In genomic region chr5:52712704-52713103, GRCm38 (mm10) we compare ENCODE assay signal across 17 mouse cellular contexts. TPM values are rescaled to one million over a fixed set of nuclear protein-coding genes. Genes with fewer than 3 reads are reported as not detected.
DNase-seq lines count a peak whose midpoint lies in the region; ATAC-seq and TF ChIP-seq lines count a peak whose summit lies in the region.
"Had no signal": no experiment of that assay in that cellular context is flagged by ENCODE, and none has a peak within 500 bp of the region (broad histone marks: within the 10 kb centered on the region; RNA-seq: fewer than 3 reads in every experiment).

No protein-coding gene starts in this region.

- TF ChIP-seq EP300 in stomach, postnatal 0 days (optimal IDR thresholded peaks at IDR 0.05) = no peak
- peak; percentile 97 for TF ChIP-seq EP300 in liver, postnatal 0 days (IDR thresholded peaks at IDR 0.05; ENCODE audit: low read depth)

- peak; percentile 71; the same call in 1 of the 2 replicates for ATAC-seq in stomach, embryonic 14.5 days (ENCODE audit: insufficient number of reproducible peaks, insufficient read depth, low FRiP score, low read depth)
- ATAC-seq in stomach, postnatal 0 days (ENCODE audit: low FRiP score, low TSS enrichment) = no peak
- ATAC-seq in liver, postnatal 0 days = peak; percentile 100
- no peak for ATAC-seq in frontal cortex, adult (ENCODE audit: low TSS enrichment)
- ATAC-seq: forebrain, embryonic 13.5 days; midbrain, embryonic 15.5 days had no signal

- H3K9ac ChIP-seq in stomach, embryonic 14.5 days (replicated peaks; ENCODE audit: low read depth, low read length) = no peak overlapping the region
- H3K9ac ChIP-seq in stomach, postnatal 0 days (ENCODE audit: low read length) = no peak overlapping the region
- H3K9ac ChIP-seq in liver, postnatal 0 days (replicated peaks) = no peak overlapping the region
- H3K9ac ChIP-seq: embryonic facial prominence, embryonic 13.5 days; forebrain, embryonic 13.5 days; heart, embryonic 13.5 days; limb, embryonic 13.5 days; midbrain, embryonic 15.5 days had no signal

- no peak for TF ChIP-seq CTCF in stomach, postnatal 0 days (IDR thresholded peaks at IDR 0.05; ENCODE audit: low read depth)
- TF ChIP-seq CTCF in liver, postnatal 0 days (IDR thresholded peaks at IDR 0.05; ENCODE audit: low read depth) = no peak

- no peak overlapping the region for H3K4me3 ChIP-seq in stomach, embryonic 14.5 days (ENCODE audit: low read depth, low read length)
- H3K4me3 ChIP-seq in stomach, postnatal 0 days (ENCODE audit: low read depth, low read length) = no peak overlapping the region
- H3K4me3 ChIP-seq in erythroblast, embryonic 14.5 days (replicated peaks) = peak overlapping the region; percentile 56
- H3K4me3 ChIP-seq in liver, postnatal 0 days (ENCODE audit: low read depth, low read length) = peak overlapping the region; percentile 24; the same call in 1 of the 2 replicates
- H3K4me3 ChIP-seq: embryonic facial prominence, embryonic 13.5 days; forebrain, embryonic 13.5 days; heart, embryonic 13.5 days; left cerebral cortex, adult 2 months; limb, embryonic 13.5 days; midbrain, embryonic 15.5 days had no signal

- no peak overlapping the region for H3K4me2 ChIP-seq in stomach, embryonic 14.5 days (replicated peaks; ENCODE audit: low read depth, low read length)
- H3K4me2 ChIP-seq in stomach, postnatal 0 days (replicated peaks; ENCODE audit: low read depth) = no peak overlapping the region
- H3K4me2 ChIP-seq in liver, postnatal 0 days (ENCODE audit: low read depth, low read length) = peak overlapping the region; percentile 51
- H3K4me2 ChIP-seq: embryonic facial prominence, embryonic 13.5 days; forebrain, embryonic 13.5 days; heart, embryonic 13.5 days; limb, embryonic 13.5 days; midbrain, embryonic 15.5 days had no signal

- no peaks in the 10 kb centered on the region for H3K4me1 ChIP-seq in stomach, embryonic 14.5 days (ENCODE audit: control insufficient read depth, insufficient read depth, low read length)
- no peaks in the 10 kb centered on the region for H3K4me1 ChIP-seq in stomach, postnatal 0 days (replicated peaks; ENCODE audit: control insufficient read depth, insufficient read depth)
- H3K4me1 ChIP-seq in erythroblast, embryonic 14.5 days (ENCODE audit: control insufficient read depth) = peaks cover 26% of the 10 kb centered on the region
- peaks cover 5% of the 10 kb centered on the region; the same call in 1 of the 2 replicates for H3K4me1 ChIP-seq in liver, postnatal 0 days (ENCODE audit: insufficient read depth)
- H3K4me1 ChIP-seq: embryonic facial prominence, embryonic 13.5 days; forebrain, embryonic 13.5 days; heart, embryonic 13.5 days; limb, embryonic 13.5 days; midbrain, embryonic 15.5 days had no signal

- no peak for DNase-seq in stomach, postnatal 0 days (ENCODE audit: low spot score)
- peak; percentile 19 for DNase-seq in liver, postnatal 0 days
- no peak for DNase-seq in cerebellum, adult 8-10 months
- no peak for DNase-seq in ovary, postnatal 14 days (ENCODE audit: low spot score)
- DNase-seq: cerebellum, postnatal 36 days; gastrocnemius, postnatal 14 days; lung, postnatal 10 days; right cerebral cortex, postnatal 4 days had no signal

- H3K9me3 ChIP-seq in stomach, embryonic 14.5 days (ENCODE audit: control insufficient read depth, low read depth, low read length) = no peaks in the 10 kb centered on the region
- no peaks in the 10 kb centered on the region for H3K9me3 ChIP-seq in stomach, postnatal 0 days (ENCODE audit: control insufficient read depth, low read length)
- H3K9me3 ChIP-seq in erythroblast, embryonic 14.5 days (ENCODE audit: control insufficient read depth, low read length) = no peaks in the 10 kb centered on the region
- H3K9me3 ChIP-seq in liver, postnatal 0 days (ENCODE audit: low read length) = no peaks in the 10 kb centered on the region
- H3K9me3 ChIP-seq: embryonic facial prominence, embryonic 13.5 days; forebrain, embryonic 13.5 days; heart, embryonic 13.5 days; limb, embryonic 13.5 days; midbrain, embryonic 15.5 days had no signal

- H3K36me3 ChIP-seq in stomach, embryonic 14.5 days (ENCODE audit: control insufficient read depth, insufficient read depth, low read length) = no peaks in the 10 kb centered on the region
- H3K36me3 ChIP-seq in stomach, postnatal 0 days (ENCODE audit: control insufficient read depth, insufficient read depth, low read length) = no peaks in the 10 kb centered on the region
- no peaks in the 10 kb centered on the region for H3K36me3 ChIP-seq in erythroblast, embryonic 14.5 days (ENCODE audit: control insufficient read depth)
- H3K36me3 ChIP-seq in liver, postnatal 0 days (replicated peaks; ENCODE audit: insufficient read depth, low read length) = no peaks in the 10 kb centered on the region
- H3K36me3 ChIP-seq: embryonic facial prominence, embryonic 13.5 days; heart, embryonic 13.5 days; limb, embryonic 13.5 days; midbrain, embryonic 15.5 days had no signal

- no peak overlapping the region for H3K27ac ChIP-seq in stomach, embryonic 14.5 days (ENCODE audit: low read length)
- H3K27ac ChIP-seq in stomach, postnatal 0 days (replicated peaks) = no peak overlapping the region
- H3K27ac ChIP-seq in liver, postnatal 0 days (ENCODE audit: low read depth) = no peak overlapping the region
- H3K27ac ChIP-seq: embryonic facial prominence, embryonic 13.5 days; forebrain, embryonic 13.5 days; heart, embryonic 13.5 days; left cerebral cortex, adult 2 months; limb, embryonic 13.5 days; midbrain, embryonic 15.5 days had no signal

- H3K27me3 ChIP-seq in stomach, embryonic 14.5 days (ENCODE audit: control insufficient read depth, insufficient read depth, low read length) = no peaks in the 10 kb centered on the region
- H3K27me3 ChIP-seq in stomach, postnatal 0 days (ENCODE audit: control insufficient read depth, insufficient read depth, low read length) = no peaks in the 10 kb centered on the region
- H3K27me3 ChIP-seq in erythroblast, embryonic 14.5 days (ENCODE audit: control insufficient read depth) = no peaks in the 10 kb centered on the region; the same call in 1 of the 2 replicates
- H3K27me3 ChIP-seq in liver, postnatal 0 days (ENCODE audit: insufficient read depth, low read length) = no peaks in the 10 kb centered on the region
- H3K27me3 ChIP-seq: embryonic facial prominence, embryonic 13.5 days; forebrain, embryonic 13.5 days; heart, embryonic 13.5 days; limb, embryonic 13.5 days; midbrain, embryonic 15.5 days had no signal

RNA-seq across cellular contexts. Expression of gene Pi4k2b, which starts 28.7 kb away (rescaled TPM):
- polyA plus RNA-seq in stomach, embryonic 14.5 days (2014; fragmentation: Nextera tagmentation; extraction: Ambion mirVana) = 23.8 and 27.5 TPM in 2 replicates
- polyA plus RNA-seq in stomach, postnatal 0 days (2015; fragmentation: Nextera tagmentation; extraction: Ambion mirVana) = 27.3 and 29.1 TPM in 2 replicates
- 1.9 and 3.2 TPM in 2 replicates for polyA plus RNA-seq in erythroblast, embryonic 14.5 days (2012)
- polyA plus RNA-seq in liver, postnatal 0 days (2015; fragmentation: Nextera tagmentation; extraction: Ambion mirVana) = 16.8 and 18.4 TPM in 2 replicates

RNA-seq across cellular contexts. Expression of gene Sepsecs, which starts 43.2 kb away (rescaled TPM):
- 9.2 and 10.0 TPM in 2 replicates for polyA plus RNA-seq in stomach, embryonic 14.5 days (2014; fragmentation: Nextera tagmentation; extraction: Ambion mirVana)
- polyA plus RNA-seq in stomach, postnatal 0 days (2015; fragmentation: Nextera tagmentation; extraction: Ambion mirVana) = 6.1 and 6.2 TPM in 2 replicates
- polyA plus RNA-seq in erythroblast, embryonic 14.5 days (2012) = 0.03 and 0.07 TPM in 2 replicates
- 10.8 and 12.0 TPM in 2 replicates for polyA plus RNA-seq in liver, postnatal 0 days (2015; fragmentation: Nextera tagmentation; extraction: Ambion mirVana)

Comparison
In these comparisons a context has a peak if more than half of its experiments do, and no peak if none do; other contexts are left out.
1. ATAC-seq: peak in stomach, embryonic 14.5 days (single experiment) and liver, postnatal 0 days (single experiment); none in stomach, postnatal 0 days (single experiment) and frontal cortex, adult (single experiment).
2. H3K4me3 ChIP-seq: peak in erythroblast, embryonic 14.5 days (single experiment) and liver, postnatal 0 days (single experiment); none in stomach, embryonic 14.5 days (single experiment) and stomach, postnatal 0 days (single experiment).